Mouse (Mus musculus): ENCODE results near the gene Aaed1. TPM values are rescaled to one million over a fixed set of nuclear protein-coding genes. Genes with fewer than 3 reads are reported as not detected.

The Aaed1 gene
- 35.4 and 37.3 TPM in 2 replicates for polyA plus RNA-seq (2015; fragmentation: Nextera tagmentation; extraction: Ambion mirVana)

DNA sequence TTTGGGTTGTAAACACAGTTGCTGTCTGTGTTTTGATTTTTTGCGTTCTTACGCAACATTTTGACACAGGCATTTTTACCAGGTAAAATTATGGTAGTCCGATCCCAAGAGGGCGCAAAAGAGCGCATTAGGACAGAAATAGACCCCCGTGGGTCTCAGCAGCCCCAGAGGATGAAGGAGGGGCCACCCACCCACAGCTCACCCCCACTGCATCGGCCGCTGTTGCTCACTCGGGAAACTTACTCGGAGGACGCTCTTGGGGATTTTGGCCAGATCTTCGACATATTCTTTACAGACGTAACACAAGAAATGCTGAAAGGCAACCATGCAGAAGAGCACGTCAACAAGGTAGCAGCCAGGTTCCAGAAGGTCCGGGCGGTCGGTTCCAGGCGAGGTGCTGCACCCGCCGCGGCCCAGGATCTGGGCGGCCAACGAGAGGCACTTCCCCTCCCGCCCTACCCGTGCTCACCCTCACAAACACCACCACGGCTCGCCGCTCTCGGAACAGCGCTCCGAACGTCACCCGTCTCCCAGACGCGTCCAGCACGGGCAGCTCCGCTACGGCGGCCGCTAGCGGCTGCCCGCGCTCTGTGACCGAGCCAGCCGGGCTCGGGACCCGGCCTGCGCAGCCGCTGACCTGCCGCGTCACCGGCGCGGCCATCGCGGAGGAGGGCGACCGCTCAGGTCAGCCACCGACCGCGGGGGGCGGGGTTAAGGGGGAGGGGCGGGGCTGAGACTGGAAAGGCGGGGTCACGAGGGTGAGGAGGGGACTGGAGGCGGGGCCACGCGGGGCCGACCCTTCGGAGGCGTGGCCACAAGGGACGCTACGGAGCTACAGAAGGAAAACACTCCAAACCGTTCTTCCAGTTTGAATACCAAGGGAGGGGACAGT, at the start of gene Aaed1:
TSS of gene Aaed1 (minus strand) at position 687 of the 892 bp plus-strand sequence.
- ATAC-seq: peak; percentile 95
- H3K4me1 ChIP-seq (ENCODE audit: control insufficient read depth, insufficient read depth, low read length): peaks cover 23% of the 10 kb centered on the region
- under 1% methylated on average over 69 of the region's 74 CpGs for WGBS
- H3K27ac ChIP-seq (ENCODE audit: low read length): peak within 1 kb of the TSS; percentile 90
- no peaks in the 10 kb centered on the region for H3K27me3 ChIP-seq (replicated peaks; ENCODE audit: control insufficient read depth, insufficient read depth, low read length)
- H3K36me3 ChIP-seq (ENCODE audit: control insufficient read depth, insufficient read depth, low read length): peaks cover 2% of the 10 kb centered on the region; the same call in 1 of the 2 replicates
- peak within 1 kb of the TSS; percentile 50 for H3K4me2 ChIP-seq (ENCODE audit: low read depth, low read length)
- peak within 1 kb of the TSS; percentile 68 for H3K4me3 ChIP-seq (ENCODE audit: low read length)
- no peaks in the 10 kb centered on the region for H3K9me3 ChIP-seq (ENCODE audit: control insufficient read depth, low read length)
- peak within 1 kb of the TSS; percentile 73 for H3K9ac ChIP-seq (ENCODE audit: low read depth, low read length)

DNA sequence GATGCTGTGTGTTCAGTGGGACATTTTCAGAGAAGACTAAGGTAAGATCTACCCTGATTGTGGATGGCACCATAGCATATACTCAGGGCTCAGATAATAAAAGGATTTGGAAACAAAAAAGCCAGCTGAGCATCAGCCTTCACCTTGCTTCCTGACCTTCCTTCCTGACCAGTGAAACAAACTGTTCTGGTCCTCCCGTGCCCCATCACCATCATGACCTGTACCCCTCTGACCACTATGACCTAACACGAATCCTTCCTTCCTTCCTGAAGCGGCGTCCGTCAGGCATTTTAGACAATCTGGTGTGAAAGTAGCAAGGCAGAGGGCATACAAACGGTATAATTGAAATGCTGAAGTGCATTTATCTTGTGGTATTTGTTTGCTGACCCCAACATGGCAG, 49.6 kb upstream of the Aaed1 start:
- no peak overlapping the region for H3K9ac ChIP-seq (ENCODE audit: low read depth, low read length)
- ATAC-seq: no peak
- no peaks in the 10 kb centered on the region for H3K9me3 ChIP-seq (ENCODE audit: control insufficient read depth, low read length)
- no peaks in the 10 kb centered on the region for H3K27me3 ChIP-seq (replicated peaks; ENCODE audit: control insufficient read depth, insufficient read depth, low read length)
- H3K4me3 ChIP-seq (ENCODE audit: low read length): no peak overlapping the region
- H3K27ac ChIP-seq (ENCODE audit: low read length): no peak overlapping the region
- no peaks in the 10 kb centered on the region for H3K36me3 ChIP-seq (ENCODE audit: control insufficient read depth, insufficient read depth, low read length)
- no peaks in the 10 kb centered on the region for H3K4me1 ChIP-seq (ENCODE audit: control insufficient read depth, insufficient read depth, low read length)
- no peak overlapping the region for H3K4me2 ChIP-seq (ENCODE audit: low read depth, low read length)
- 88% methylated on average over 6 of the region's 6 CpGs for WGBS

DNA sequence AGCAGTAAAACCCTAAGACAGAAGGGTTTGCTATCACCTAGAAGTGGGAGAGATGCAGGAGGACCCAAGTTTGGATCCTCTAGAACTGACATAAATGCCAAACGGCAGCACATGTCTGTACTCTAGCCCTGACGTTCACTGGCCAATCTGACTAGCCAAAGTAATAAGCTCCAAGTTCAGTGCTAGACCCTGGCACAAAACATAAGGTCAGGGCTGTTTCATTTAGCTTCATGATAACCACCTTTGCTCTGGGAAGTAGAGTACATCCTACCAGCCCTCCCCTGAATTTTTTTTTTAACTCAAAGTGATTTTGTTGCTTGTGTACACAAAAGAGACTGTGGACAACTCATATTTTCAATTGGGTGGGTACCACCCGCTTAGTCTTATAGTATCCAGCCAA, 48.5 kb upstream of the Aaed1 start:
- no peak overlapping the region for H3K9ac ChIP-seq (ENCODE audit: low read depth, low read length)
- no peaks in the 10 kb centered on the region for H3K9me3 ChIP-seq (ENCODE audit: control insufficient read depth, low read length)
- ATAC-seq: no peak
- no peaks in the 10 kb centered on the region for H3K36me3 ChIP-seq (ENCODE audit: control insufficient read depth, insufficient read depth, low read length)
- no peak overlapping the region for H3K4me3 ChIP-seq (ENCODE audit: low read length)
- H3K4me2 ChIP-seq (ENCODE audit: low read depth, low read length): no peak overlapping the region
- no peaks in the 10 kb centered on the region for H3K27me3 ChIP-seq (replicated peaks; ENCODE audit: control insufficient read depth, insufficient read depth, low read length)
- no peak overlapping the region for H3K27ac ChIP-seq (ENCODE audit: low read length)
- H3K4me1 ChIP-seq (ENCODE audit: control insufficient read depth, insufficient read depth, low read length): no peaks in the 10 kb centered on the region
- 87% methylated on average over 3 of the region's 3 CpGs for WGBS

DNA sequence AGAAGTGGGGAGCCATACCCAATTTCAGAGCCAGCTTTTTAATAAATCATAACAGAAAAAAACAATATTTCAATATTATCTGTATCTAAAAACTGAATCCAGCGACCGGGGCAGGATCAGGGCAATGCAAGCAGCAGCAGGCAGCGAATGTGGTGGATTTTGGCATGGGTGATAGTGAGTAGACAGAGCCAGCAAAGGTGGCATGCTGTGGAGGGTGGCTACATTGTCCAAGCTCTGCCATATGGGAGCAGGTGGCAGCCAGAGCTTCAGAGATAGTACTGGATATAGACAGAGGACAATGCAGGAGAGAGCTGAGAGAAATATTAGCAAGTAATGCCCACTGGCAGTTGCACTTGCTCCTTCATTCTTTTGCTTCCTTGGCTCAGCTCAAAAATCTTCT, 47.2 kb upstream of the Aaed1 start:
- H3K36me3 ChIP-seq (ENCODE audit: control insufficient read depth, insufficient read depth, low read length): no peaks in the 10 kb centered on the region
- no peak overlapping the region for H3K4me3 ChIP-seq (ENCODE audit: low read length)
- no peaks in the 10 kb centered on the region for H3K4me1 ChIP-seq (ENCODE audit: control insufficient read depth, insufficient read depth, low read length)
- H3K27ac ChIP-seq (ENCODE audit: low read length): no peak overlapping the region
- H3K9ac ChIP-seq (ENCODE audit: low read depth, low read length): no peak overlapping the region
- H3K27me3 ChIP-seq (replicated peaks; ENCODE audit: control insufficient read depth, insufficient read depth, low read length): no peaks in the 10 kb centered on the region
- no peak for ATAC-seq
- H3K9me3 ChIP-seq (ENCODE audit: control insufficient read depth, low read length): no peaks in the 10 kb centered on the region
- H3K4me2 ChIP-seq (ENCODE audit: low read depth, low read length): no peak overlapping the region
- 91% methylated on average over 3 of the region's 3 CpGs for WGBS

DNA sequence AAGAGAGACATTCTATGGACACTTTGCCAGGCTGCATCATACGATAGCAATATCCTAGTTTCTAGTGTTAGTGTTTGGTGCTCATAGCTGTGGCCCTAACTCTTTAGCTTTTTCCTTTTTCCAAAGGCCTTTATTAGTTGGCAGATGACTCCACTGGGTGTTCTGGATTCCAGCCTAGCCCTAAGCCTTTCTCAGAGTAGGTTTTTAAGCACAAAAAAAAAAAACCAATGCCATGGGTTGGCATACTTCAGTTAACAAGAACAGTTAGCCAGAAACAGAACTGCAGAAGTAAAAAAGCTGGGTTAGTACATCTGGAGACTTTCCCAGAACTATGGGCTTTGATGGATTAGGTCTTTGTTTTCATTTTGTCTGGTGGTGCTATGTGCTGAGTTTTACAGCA, 46.0 kb upstream of the Aaed1 start:
- Histone ChIP-seq H3K9ac (ENCODE audit: low read depth, low read length) (no peak overlapping the region), H3K4me1 (ENCODE audit: control insufficient read depth, insufficient read depth, low read length) (no peaks in the 10 kb centered on the region), H3K27me3 (replicated peaks; ENCODE audit: control insufficient read depth, insufficient read depth, low read length) (no peaks in the 10 kb centered on the region), H3K9me3 (ENCODE audit: control insufficient read depth, low read length) (no peaks in the 10 kb centered on the region), H3K36me3 (ENCODE audit: control insufficient read depth, insufficient read depth, low read length) (no peaks in the 10 kb centered on the region), H3K4me2 (ENCODE audit: low read depth, low read length) (no peak overlapping the region), H3K27ac (ENCODE audit: low read length) (no peak overlapping the region), H3K4me3 (ENCODE audit: low read length) (no peak overlapping the region)
- 90% methylated on average over 1 of the region's 1 CpGs for WGBS
- no peak for ATAC-seq

GRCm38 (mm10) chr13:64357389-64357788, 44.9 kb upstream of the Aaed1 start:
- Histone ChIP-seq H3K27me3 (replicated peaks; ENCODE audit: control insufficient read depth, insufficient read depth, low read length) (no peaks in the 10 kb centered on the region), H3K4me2 (ENCODE audit: low read depth, low read length) (no peak overlapping the region), H3K27ac (ENCODE audit: low read length) (no peak overlapping the region), H3K9ac (ENCODE audit: low read depth, low read length) (no peak overlapping the region), H3K36me3 (ENCODE audit: control insufficient read depth, insufficient read depth, low read length) (no peaks in the 10 kb centered on the region), H3K4me1 (ENCODE audit: control insufficient read depth, insufficient read depth, low read length) (no peaks in the 10 kb centered on the region), H3K4me3 (ENCODE audit: low read length) (no peak overlapping the region), H3K9me3 (ENCODE audit: control insufficient read depth, low read length) (no peaks in the 10 kb centered on the region)
- no peak for ATAC-seq
- 74% methylated on average over 5 of the region's 5 CpGs for WGBS

DNA sequence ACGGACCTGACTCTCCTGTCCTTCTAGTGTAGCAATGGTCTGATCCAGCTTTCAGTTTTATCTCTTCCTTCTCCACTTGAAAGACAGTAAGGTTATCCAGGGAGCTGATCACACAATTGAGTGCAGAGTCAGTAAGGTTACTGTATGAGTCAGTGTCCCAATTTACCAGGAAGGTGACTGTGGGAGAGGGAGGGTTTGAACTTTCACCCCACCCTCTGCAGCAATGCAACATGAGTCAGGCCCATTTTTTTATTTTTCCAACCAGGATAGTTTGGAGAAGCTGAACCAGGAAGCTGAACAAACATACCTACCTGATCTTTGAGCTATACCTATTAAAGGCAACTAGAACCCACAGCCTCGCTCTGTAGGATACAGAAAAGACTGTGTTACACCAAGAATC, 37.0 kb upstream of the Aaed1 start:
- no peaks in the 10 kb centered on the region for H3K4me1 ChIP-seq (ENCODE audit: control insufficient read depth, insufficient read depth, low read length)
- H3K36me3 ChIP-seq (ENCODE audit: control insufficient read depth, insufficient read depth, low read length): no peaks in the 10 kb centered on the region
- ATAC-seq: peak; percentile 81
- H3K27ac ChIP-seq (ENCODE audit: low read length): no peak overlapping the region
- H3K27me3 ChIP-seq (replicated peaks; ENCODE audit: control insufficient read depth, insufficient read depth, low read length): no peaks in the 10 kb centered on the region
- 75% methylated on average over 2 of the region's 2 CpGs for WGBS
- H3K4me3 ChIP-seq (ENCODE audit: low read length): no peak overlapping the region
- no peak overlapping the region for H3K9ac ChIP-seq (ENCODE audit: low read depth, low read length)
- H3K4me2 ChIP-seq (ENCODE audit: low read depth, low read length): no peak overlapping the region
- H3K9me3 ChIP-seq (ENCODE audit: control insufficient read depth, low read length): no peaks in the 10 kb centered on the region

DNA sequence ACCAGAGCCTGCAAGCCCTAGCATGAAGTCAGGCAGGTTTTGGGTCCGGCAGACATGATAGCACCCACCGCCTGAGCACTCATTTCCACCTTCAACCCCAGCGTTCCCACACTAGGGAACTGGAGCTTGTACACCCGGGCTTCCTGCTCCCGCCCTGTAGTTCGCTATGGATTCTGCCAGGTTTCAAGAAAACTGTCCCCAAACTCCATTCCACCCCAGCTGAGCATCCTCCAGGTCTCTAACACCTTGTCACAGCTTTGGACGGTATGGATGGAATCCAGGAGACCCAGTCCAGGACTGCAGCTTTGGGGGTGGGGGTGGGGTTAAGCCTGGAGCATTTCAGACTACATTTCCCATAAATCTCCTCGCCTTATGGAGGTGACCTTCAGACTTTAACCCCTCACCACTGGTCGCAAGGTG, 31.6 kb upstream of the Aaed1 start:
- Histone ChIP-seq H3K27me3 (replicated peaks; ENCODE audit: control insufficient read depth, insufficient read depth, low read length) (no peaks in the 10 kb centered on the region), H3K4me3 (ENCODE audit: low read length) (peak overlapping the region; percentile 64), H3K4me1 (ENCODE audit: control insufficient read depth, insufficient read depth, low read length) (no peaks in the 10 kb centered on the region), H3K9ac (ENCODE audit: low read depth, low read length) (peak overlapping the region; percentile 76), H3K9me3 (ENCODE audit: control insufficient read depth, low read length) (no peaks in the 10 kb centered on the region), H3K27ac (ENCODE audit: low read length) (no peak overlapping the region), H3K4me2 (ENCODE audit: low read depth, low read length) (peak overlapping the region; percentile 83), H3K36me3 (ENCODE audit: control insufficient read depth, insufficient read depth, low read length) (no peaks in the 10 kb centered on the region)
- peak; percentile 92 for ATAC-seq
- 2% methylated on average over 9 of the region's 9 CpGs for WGBS

GRCm38 (mm10) chr13:64343598-64343997, 31.1 kb upstream of the Aaed1 start:
- peak; percentile 71 for ATAC-seq
- no peaks in the 10 kb centered on the region for H3K4me1 ChIP-seq (ENCODE audit: control insufficient read depth, insufficient read depth, low read length)
- no peaks in the 10 kb centered on the region for H3K36me3 ChIP-seq (ENCODE audit: control insufficient read depth, insufficient read depth, low read length)
- H3K9ac ChIP-seq (ENCODE audit: low read depth, low read length): peak overlapping the region; percentile 76
- no peak overlapping the region for H3K27ac ChIP-seq (ENCODE audit: low read length)
- H3K4me3 ChIP-seq (ENCODE audit: low read length): peak overlapping the region; percentile 64
- no peaks in the 10 kb centered on the region for H3K9me3 ChIP-seq (ENCODE audit: control insufficient read depth, low read length)
- H3K27me3 ChIP-seq (replicated peaks; ENCODE audit: control insufficient read depth, insufficient read depth, low read length): no peaks in the 10 kb centered on the region
- peak overlapping the region; percentile 83 for H3K4me2 ChIP-seq (ENCODE audit: low read depth, low read length)
- WGBS: 16% methylated on average over 10 of the region's 10 CpGs

All from intestine, embryonic 16.5 days (tissue).